Mouse (Mus musculus) leukemia stem cell, adult 10-12 weeks (primary cell): Measurements from ENCODE around the gene Amy2a1. TPM values are rescaled to one million over a fixed set of nuclear protein-coding genes. Genes with fewer than 3 reads are reported as not detected.

Experiments
- polyA plus RNA-seq: library from polyadenylated mRNA; stranded (reverse); fragments of >175 nt; gene quantifications from 2 replicates; pipeline ENCODE4 v1.2.3, GENCODE M21; 2012; ENCODE audit warnings: low replicate concordance

The Amy2a1 gene
- not detected in 2 replicates for polyA plus RNA-seq

GRCm38 (mm10) chr3:113532328-113532727 lies at the start of gene Amy2a1:
Gene Amy2a1 (minus strand): TSS chr3:113532428.

Other genes starting within 250 kb of the Amy2a1 start
- gene Amy2a4, start 241.0 kb downstream of the Amy2a1 start, polyA plus RNA-seq, result not detected in 2 replicates
- not detected in 2 replicates for gene Amy2a3, start 208.4 kb downstream of the Amy2a1 start, polyA plus RNA-seq
- gene Amy2a2, start 175.8 kb downstream of the Amy2a1 start, polyA plus RNA-seq, result not detected in 2 replicates
- gene Amy1, start 74.3 kb upstream of the Amy2a1 start, polyA plus RNA-seq, result not detected in 2 replicates
- 8.9 and 19.1 TPM in 2 replicates for gene Rnpc3, start 97.7 kb upstream of the Amy2a1 start, polyA plus RNA-seq